Mouse (Mus musculus) ZHBTc4 (cell line): Measurements from ENCODE around the gene Usp34.
"Not testable (repeated sequence)": the region's sequence is repeated elsewhere in the genome, so short reads cannot be mapped to it uniquely, and the experiment has no call there.

Source experiments
- DNase-seq: peaks from one replicate; pipeline ENCODE4 v3.0.0-alpha.2; 2011; ENCODE audit warnings: low read depth, low spot score

Gene Usp34

GRCm38 (mm10) chr11:23357226-23357625 is 50.5 kb downstream of the Usp34 start:
- not testable (repeated sequence) for DNase-seq

- not testable (repeated sequence) for DNase-seq
Measured at GRCm38 (mm10) chr11:23359687-23360235, 53.1 kb downstream of the Usp34 start.

- DNase-seq, result no peak
Measured at GRCm38 (mm10) chr11:23362305-23362704, 55.6 kb downstream of the Usp34 start.

GRCm38 (mm10) chr11:23364348-23364747 is 57.7 kb downstream of the Usp34 start:
- DNase-seq, result no peak

- DNase-seq, result no peak
Measured at GRCm38 (mm10) chr11:23372032-23372431, 65.3 kb downstream of the Usp34 start.

GRCm38 (mm10) chr11:23372490-23372889 is 65.8 kb downstream of the Usp34 start:
- DNase-seq, result no peak

GRCm38 (mm10) chr11:23380055-23380454 is 73.4 kb downstream of the Usp34 start:
- no peak for DNase-seq

- DNase-seq, result no peak
Measured at GRCm38 (mm10) chr11:23380595-23380994, 73.9 kb downstream of the Usp34 start.

GRCm38 (mm10) chr11:23382787-23383186 is 76.1 kb downstream of the Usp34 start:
- DNase-seq, result peak; percentile 57

- no peak for DNase-seq
Measured at GRCm38 (mm10) chr11:23389649-23390048, 83.0 kb downstream of the Usp34 start.

- DNase-seq, result no peak
Measured at GRCm38 (mm10) chr11:23392567-23392966, 85.9 kb downstream of the Usp34 start.

- DNase-seq, result no peak
Measured at GRCm38 (mm10) chr11:23396608-23397007, 89.9 kb downstream of the Usp34 start.

- peak; percentile 65 for DNase-seq
Measured at GRCm38 (mm10) chr11:23400978-23401776, 94.5 kb downstream of the Usp34 start.

- DNase-seq, result no peak
Measured at GRCm38 (mm10) chr11:23428301-23428700, 121.6 kb downstream of the Usp34 start.

GRCm38 (mm10) chr11:23430013-23430412 is 123.3 kb downstream of the Usp34 start:
- DNase-seq, result no peak

- DNase-seq, result peak; percentile 40
Measured at GRCm38 (mm10) chr11:23436076-23436475, 129.4 kb downstream of the Usp34 start.

GRCm38 (mm10) chr11:23465862-23466261 is 159.2 kb downstream of the Usp34 start:
- DNase-seq, result not testable (repeated sequence)

- no peak for DNase-seq
Measured at GRCm38 (mm10) chr11:23489955-23490354, 183.3 kb downstream of the Usp34 start.

GRCm38 (mm10) chr11:23492048-23492790 is 185.5 kb downstream of the Usp34 start:
- no peak for DNase-seq

GRCm38 (mm10) chr11:23495231-23495630 is 188.5 kb downstream of the Usp34 start:
- no peak for DNase-seq

- DNase-seq, result no peak
Measured at GRCm38 (mm10) chr11:23496661-23497060, 190.0 kb downstream of the Usp34 start.

GRCm38 (mm10) chr11:23497335-23497717 is 190.6 kb downstream of the Usp34 start:
- DNase-seq, result peak; percentile 82
